Mouse (Mus musculus) left cerebral cortex, postnatal 4 days (tissue): ENCODE data around the gene Gak. TPM values are rescaled to one million over a fixed set of nuclear protein-coding genes. Genes with fewer than 3 reads are reported as not detected.
A peak's percentile ranks its signal among the peaks of the same experiment; 100 is the strongest.

Experiments used
- DNase-seq: peaks from one replicate; pipeline ENCODE4 v3.0.0-alpha.2; 2022
- intact Hi-C: fragments of 180-260 bp; cut with DNase I; formaldehyde crosslinking; loops from one replicate; pipeline ENCODE4 v1.15.1; 2025
- total RNA-seq, 2 experiments: library from RNA; stranded (reverse); gene quantifications; 2 replicates each; pipeline ENCODE4 v1.2.3; 2021

The Gak gene
- total RNA-seq, 2 experiments from 2014 or later, result 72.0 to 78.4 TPM

GRCm38 (mm10) chr5:108610426-108610825 lies 19.1 kb downstream of the Gak start:
- no peak for DNase-seq
- intact Hi-C loops, result loop anchor here (10.0 kb wide), 1 partner anchor 1594 kb away; no protein-coding TSS in a partner anchor

- intact Hi-C loops, result no loop called here
- no peak for DNase-seq
Measured at GRCm38 (mm10) chr5:108602537-108602936, 27.0 kb downstream of the Gak start.

GRCm38 (mm10) chr5:108599923-108600322 lies 29.6 kb downstream of the Gak start:
- intact Hi-C loops, result no loop called here
- no peak for DNase-seq

- peak; percentile 43 for DNase-seq
- intact Hi-C loops, result no loop called here
Measured at GRCm38 (mm10) chr5:108581361-108581891, 48.1 kb downstream of the Gak start.

- intact Hi-C loops, result no loop called here
- DNase-seq, result no peak
Measured at GRCm38 (mm10) chr5:108573054-108573453, 56.5 kb downstream of the Gak start.

- no peak for DNase-seq
- intact Hi-C loops, result no loop called here
Measured at GRCm38 (mm10) chr5:108570991-108571390, 58.6 kb downstream of the Gak start.

GRCm38 (mm10) chr5:108567104-108567503 lies 62.5 kb downstream of the Gak start:
- intact Hi-C loops, result no loop called here
- no peak for DNase-seq

GRCm38 (mm10) chr5:108566523-108566922 lies 63.0 kb downstream of the Gak start:
- intact Hi-C loops, result no loop called here
- DNase-seq, result no peak

GRCm38 (mm10) chr5:108565381-108565780 lies 64.2 kb downstream of the Gak start:
- no peak for DNase-seq
- intact Hi-C loops, result no loop called here

- intact Hi-C loops, result no loop called here
- DNase-seq, result no peak
Measured at GRCm38 (mm10) chr5:108564346-108564745, 65.2 kb downstream of the Gak start.

GRCm38 (mm10) chr5:108562483-108562882 lies 67.1 kb downstream of the Gak start:
- intact Hi-C loops, result no loop called here

GRCm38 (mm10) chr5:108556986-108557385 lies 72.6 kb downstream of the Gak start:
- no peak for DNase-seq
- intact Hi-C loops, result no loop called here

More at GRCm38 (mm10) chr5:108562483-108562882, 67.1 kb downstream of the Gak start:
- no peak for DNase-seq

- intact Hi-C loops, result no loop called here
- DNase-seq, result no peak
Measured at GRCm38 (mm10) chr5:108554041-108554440, 75.5 kb downstream of the Gak start.

GRCm38 (mm10) chr5:108550207-108550594 lies 79.4 kb downstream of the Gak start:
- DNase-seq, result peak; percentile 63
- intact Hi-C loops, result no loop called here

GRCm38 (mm10) chr5:108549489-108550206 lies 79.9 kb downstream of the Gak start, which contains the start of gene Cplx1:
Cplx1 (minus strand) TSS chr5:108550024.
- intact Hi-C loops, result no loop called here
- peak; percentile 76 for DNase-seq

GRCm38 (mm10) chr5:108549137-108549488 lies 80.4 kb downstream of the Gak start:
- intact Hi-C loops, result no loop called here
- DNase-seq, result no peak

GRCm38 (mm10) chr5:108547636-108548035 lies 81.9 kb downstream of the Gak start:
- DNase-seq, result no peak
- intact Hi-C loops, result no loop called here

- no peak for DNase-seq
- intact Hi-C loops, result no loop called here
Measured at GRCm38 (mm10) chr5:108543516-108544291, 85.9 kb downstream of the Gak start.

GRCm38 (mm10) chr5:108534188-108534587 lies 95.4 kb downstream of the Gak start:
- DNase-seq, result no peak
- intact Hi-C loops, result no loop called here

GRCm38 (mm10) chr5:108522597-108522996 lies 107.0 kb downstream of the Gak start:
- intact Hi-C loops, result no loop called here

GRCm38 (mm10) chr5:108521896-108522295 lies 107.7 kb downstream of the Gak start:
- intact Hi-C loops, result no loop called here
- DNase-seq, result no peak

More at GRCm38 (mm10) chr5:108522597-108522996, 107.0 kb downstream of the Gak start:
- DNase-seq, result no peak

- peak; percentile 40 for DNase-seq
Measured at GRCm38 (mm10) chr5:108521016-108521415, 108.5 kb downstream of the Gak start.

More at GRCm38 (mm10) chr5:108521016-108521415, 108.5 kb downstream of the Gak start:
- intact Hi-C loops, result no loop called here
